Mouse (Mus musculus) liver, embryonic 14.5 days (tissue): ENCODE data around the gene Tigd3.

Experiments used
- CTCF ChIP-seq: IDR thresholded peaks from 2 replicates; pipeline ENCODE4 v1.5.1; 2016; ENCODE audit warnings: antibody characterized with exemption, low read depth, control low read depth
- EP300 ChIP-seq: IDR thresholded peaks from 2 replicates; pipeline ENCODE4 v1.6.1; 2016; ENCODE audit warnings: antibody characterized with exemption, low read depth

DNA sequence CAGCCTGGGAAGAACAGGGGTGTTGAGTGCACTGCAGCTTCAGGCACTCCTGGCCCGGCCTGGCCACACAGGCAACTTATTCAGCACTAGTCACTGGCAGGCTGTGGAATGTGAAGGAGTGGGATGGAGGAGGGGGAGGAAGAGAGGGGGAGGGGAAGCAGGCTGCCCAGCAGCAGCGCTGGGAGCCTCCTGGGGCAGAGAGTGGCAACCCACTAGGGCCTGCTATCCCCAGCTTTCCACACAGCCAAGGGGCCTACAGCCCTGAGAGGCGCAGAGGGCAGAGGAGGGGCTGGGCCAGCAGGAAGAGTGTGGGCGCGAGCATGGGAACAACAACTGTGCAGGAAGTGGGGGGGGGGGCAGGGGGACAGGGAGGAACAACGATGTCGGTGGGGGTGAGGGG, 22.7 kb downstream of the Tigd3 start:
- TF ChIP-seq CTCF (no peak), EP300 (no peak)
